Mouse (Mus musculus) MEL (cell line): ENCODE measurements around the gene Ssr1. TPM values are rescaled to one million over a fixed set of nuclear protein-coding genes. Genes with fewer than 3 reads are reported as not detected.

Source experiments
- DNase-seq: peaks from one replicate; pipeline ENCODE4 v3.0.0; 2011; ENCODE audit warnings: low read depth, low spot score
- H3K27ac ChIP-seq: 2 replicates; pipeline ENCODE4 v1.5.1; 2012; ENCODE audit warnings: low read depth, mild to moderate bottlenecking, control low read depth, low read length, moderate library complexity; ENCODE audit not compliant: control insufficient read depth
- H3K27me3 ChIP-seq, 2 experiments: fragments of 150-350 bp in 1 of 2; sonication (generic) in 1 of 2; 2 replicates each; pipeline ENCODE4 v1.6.1; 2012; ENCODE audit warnings: low read length in 2 of 2, mild to moderate bottlenecking in 2 of 2, improper control_type of control experiment in 1 of 2, moderate library complexity in 1 of 2; ENCODE audit not compliant: insufficient read depth in 2 of 2, control insufficient read depth in 1 of 2
- H3K36me3 ChIP-seq, 2 experiments: 2 replicates each; pipeline ENCODE4 v1.6.1; 2012 to 2014; ENCODE audit warnings: low read length in 2 of 2, improper control_type of control experiment in 1 of 2, inconsistent platforms in 1 of 2, mild to moderate bottlenecking in 1 of 2; ENCODE audit not compliant: insufficient read depth in 2 of 2, control insufficient read depth in 1 of 2
- H3K4me1 ChIP-seq, 2 experiments: fragments of 150-350 bp in 1 of 2; sonication (generic) in 1 of 2; 2 replicates each; pipeline ENCODE4 v1.6.1; 2012; ENCODE audit warnings: low read length in 2 of 2, improper control_type of control experiment in 1 of 2, mild to moderate bottlenecking in 1 of 2; ENCODE audit not compliant: insufficient read depth in 2 of 2, control insufficient read depth in 1 of 2
- H3K4me3 ChIP-seq, 2 experiments: fragments of 150-350 bp in 1 of 2; sonication (generic) in 1 of 2; 2 replicates each; pipeline ENCODE4 v1.5.1; 2012; ENCODE audit warnings: low read depth in 2 of 2, low read length in 2 of 2, mild to moderate bottlenecking in 2 of 2, moderate library complexity in 2 of 2, control low read depth in 1 of 2, improper control_type of control experiment in 1 of 2; ENCODE audit not compliant: control insufficient read depth in 1 of 2, insufficient read depth in 1 of 2
- H3K79me2 ChIP-seq: 2 replicates; pipeline ENCODE4 v1.6.1; 2012; ENCODE audit warnings: mild to moderate bottlenecking, low read length, moderate library complexity; ENCODE audit not compliant: control insufficient read depth, poor library complexity, insufficient read depth
- H3K9ac ChIP-seq: 2 replicates; pipeline ENCODE4 v1.6.1; 2012; ENCODE audit warnings: low read depth, mild to moderate bottlenecking, control low read depth, low read length, moderate library complexity; ENCODE audit not compliant: control insufficient read depth, poor library complexity, severe bottlenecking
- H3K9me3 ChIP-seq: fragments of 150-350 bp; sonication (generic); replicated peaks from 2 replicates; pipeline ENCODE4 v1.6.1; 2012; ENCODE audit warnings: mild to moderate bottlenecking, low read length, improper control_type of control experiment, moderate library complexity; ENCODE audit not compliant: insufficient read depth
- CHD1 ChIP-seq: IDR thresholded peaks from 2 replicates; pipeline ENCODE4 v1.6.1; 2012; ENCODE audit warnings: low read depth, mild to moderate bottlenecking, inconsistent platforms, low read length, improper control_type of control experiment
- CHD2 ChIP-seq: IDR thresholded peaks from 2 replicates; pipeline ENCODE4 v1.6.1; 2011; ENCODE audit warnings: low read length, improper control_type of control experiment
- CTCF ChIP-seq, 3 experiments: IDR thresholded peaks in 2 of 3; conservative IDR thresholded peaks in 1 of 3; 2 replicates each; pipeline ENCODE4 v1.5.1; 2011 to 2012; ENCODE audit warnings: low read length in 3 of 3, low read depth in 2 of 3, mild to moderate bottlenecking in 2 of 3, improper control_type of control experiment in 1 of 3, inconsistent platforms in 1 of 3, mixed read lengths in 1 of 3, moderate library complexity in 1 of 3; ENCODE audit not compliant: control insufficient read depth in 1 of 3, insufficient read depth in 1 of 3, poor library complexity in 1 of 3, severe bottlenecking in 1 of 3
- E2F4 ChIP-seq: IDR thresholded peaks from 2 replicates; pipeline ENCODE4 v1.6.1; 2011; ENCODE audit warnings: low read depth, low read length, improper control_type of control experiment, borderline replicate concordance
- ELF1 ChIP-seq: IDR thresholded peaks from 2 replicates; pipeline ENCODE4 v1.6.1; 2014; ENCODE audit warnings: low read depth, mild to moderate bottlenecking, inconsistent platforms, low read length, improper control_type of control experiment, moderate library complexity
- EP300 ChIP-seq, 2 experiments: IDR thresholded peaks; 2 replicates each; pipeline ENCODE4 v1.6.1; 2011; ENCODE audit warnings: improper control_type of control experiment in 2 of 2, low read length in 2 of 2, low read depth in 1 of 2, mild to moderate bottlenecking in 1 of 2
- ETS1 ChIP-seq: IDR thresholded peaks from 2 replicates; pipeline ENCODE4 v1.6.1; 2012; ENCODE audit warnings: low read depth, mild to moderate bottlenecking, inconsistent platforms, low read length, improper control_type of control experiment, moderate library complexity
- GATA1 ChIP-seq: IDR thresholded peaks from 2 replicates; pipeline ENCODE4 v1.6.1; 2011; ENCODE audit warnings: low read depth, low read length, improper control_type of control experiment
- HCFC1 ChIP-seq: IDR thresholded peaks from 2 replicates; pipeline ENCODE4 v1.6.1; 2012; ENCODE audit warnings: low read depth, mild to moderate bottlenecking, inconsistent platforms, low read length, improper control_type of control experiment, moderate library complexity
- JUND ChIP-seq: IDR thresholded peaks from 2 replicates; pipeline ENCODE4 v1.6.1; 2011; ENCODE audit warnings: low read depth, mild to moderate bottlenecking, improper control_type of control experiment, low read length
- MAFK ChIP-seq: IDR thresholded peaks from 2 replicates; pipeline ENCODE4 v1.6.1; 2011; ENCODE audit warnings: low read depth, mild to moderate bottlenecking, low read length, improper control_type of control experiment, borderline replicate concordance
- MAX ChIP-seq: IDR thresholded peaks from 2 replicates; pipeline ENCODE4 v1.6.1; 2011; ENCODE audit warnings: low read length, improper control_type of control experiment
- MAZ ChIP-seq: IDR thresholded peaks from 2 replicates; pipeline ENCODE4 v1.6.1; 2012; ENCODE audit warnings: low read depth, mild to moderate bottlenecking, inconsistent platforms, low read length, improper control_type of control experiment
- MXI1 ChIP-seq: IDR thresholded peaks from 2 replicates; pipeline ENCODE4 v1.6.1; 2011; ENCODE audit warnings: mild to moderate bottlenecking, low read depth, low read length, improper control_type of control experiment
- MYB ChIP-seq: IDR thresholded peaks from 2 replicates; pipeline ENCODE4 v1.6.1; 2011; ENCODE audit warnings: mild to moderate bottlenecking, low read depth, low read length, improper control_type of control experiment
- NELFE ChIP-seq: IDR thresholded peaks from 2 replicates; pipeline ENCODE4 v1.6.1; 2011; ENCODE audit warnings: low read depth, low read length, improper control_type of control experiment
- POLR2A ChIP-seq, 2 experiments: IDR thresholded peaks; 2 replicates each; pipeline ENCODE4 v1.6.1; 2011 to 2012; ENCODE audit warnings: low read length in 2 of 2, mild to moderate bottlenecking in 2 of 2, control low read depth in 1 of 2, improper control_type of control experiment in 1 of 2, low read depth in 1 of 2, moderate library complexity in 1 of 2; ENCODE audit not compliant: control insufficient read depth in 1 of 2, insufficient read depth in 1 of 2, poor library complexity in 1 of 2
- POLR2AphosphoS2 ChIP-seq: IDR thresholded peaks from 2 replicates; pipeline ENCODE4 v1.6.1; 2011; ENCODE audit warnings: low read length, improper control_type of control experiment
- POLR2AphosphoS5 ChIP-seq: IDR thresholded peaks from 2 replicates; pipeline ENCODE4 v1.6.1; 2012; ENCODE audit warnings: low read depth, borderline replicate concordance, mild to moderate bottlenecking, inconsistent platforms, low read length, moderate library complexity, mixed read lengths
- RAD21 ChIP-seq: IDR thresholded peaks from 2 replicates; pipeline ENCODE4 v1.6.1; 2011; ENCODE audit warnings: mild to moderate bottlenecking, low read depth, low read length, improper control_type of control experiment
- RCOR1 ChIP-seq: IDR thresholded peaks from 2 replicates; pipeline ENCODE4 v1.6.1; 2012; ENCODE audit warnings: low read depth, mild to moderate bottlenecking, inconsistent platforms, low read length, improper control_type of control experiment
- SIN3A ChIP-seq: IDR thresholded peaks from 2 replicates; pipeline ENCODE4 v1.6.1; 2012; ENCODE audit warnings: low read length, improper control_type of control experiment, inconsistent platforms
- SMC3 ChIP-seq: IDR thresholded peaks from 2 replicates; pipeline ENCODE4 v1.6.1; 2011; ENCODE audit warnings: low read depth, low read length, improper control_type of control experiment
- TAL1 ChIP-seq: IDR thresholded peaks from 2 replicates; pipeline ENCODE4 v1.6.1; 2012; ENCODE audit warnings: mild to moderate bottlenecking, inconsistent platforms, low read length, moderate library complexity, mixed read lengths
- TBP ChIP-seq: IDR thresholded peaks from 2 replicates; pipeline ENCODE4 v1.8.0; 2011; ENCODE audit warnings: low read depth, low read length, improper control_type of control experiment
- TCF12 ChIP-seq: IDR thresholded peaks from 2 replicates; pipeline ENCODE4 v1.6.1; 2014; ENCODE audit warnings: low read depth, mild to moderate bottlenecking, inconsistent platforms, low read length, improper control_type of control experiment, moderate library complexity
- USF1 ChIP-seq: IDR thresholded peaks from 2 replicates; pipeline ENCODE4 v1.6.1; 2014; ENCODE audit warnings: low read depth, mild to moderate bottlenecking, inconsistent platforms, low read length, improper control_type of control experiment, moderate library complexity
- ZC3H11A ChIP-seq: IDR thresholded peaks from 2 replicates; pipeline ENCODE4 v1.6.1; 2012; ENCODE audit warnings: low read depth, mild to moderate bottlenecking, inconsistent platforms, low read length, improper control_type of control experiment
- ZKSCAN1 ChIP-seq: IDR thresholded peaks from 2 replicates; pipeline ENCODE4 v1.6.1; 2012; ENCODE audit warnings: low read depth, mild to moderate bottlenecking, inconsistent platforms, low read length, improper control_type of control experiment, moderate library complexity
- ZMIZ1 ChIP-seq: IDR thresholded peaks from 2 replicates; pipeline ENCODE4 v1.6.1; 2012; ENCODE audit warnings: low read depth, mild to moderate bottlenecking, inconsistent platforms, low read length, improper control_type of control experiment, moderate library complexity
- polyA plus RNA-seq, 2 experiments: library from polyadenylated mRNA; stranded (reverse) in 1 of 2; unstranded in 1 of 2; fragments of >175 nt in 1 of 2; fragments of >200 nt in 1 of 2; gene quantifications; 2 replicates each; pipeline versions ENCODE4 v1.2.1 to v1.2.4; 2012; ENCODE audit warnings: low replicate concordance in 2 of 2, low read depth in 1 of 2; ENCODE audit not compliant: insufficient read length in 2 of 2, insufficient read depth in 1 of 2, missing spikeins in 1 of 2
- total RNA-seq: library from RNA; depleted of rRNA; stranded (reverse); fragments of 300-350 nt; gene quantifications from 2 replicates; pipeline ENCODE4 v1.2.3, GENCODE M21; 2012

Ssr1 gene
- total and polyA plus RNA-seq, 3 experiments, result 30.9 to 104 (median 77.2) TPM

DNA sequence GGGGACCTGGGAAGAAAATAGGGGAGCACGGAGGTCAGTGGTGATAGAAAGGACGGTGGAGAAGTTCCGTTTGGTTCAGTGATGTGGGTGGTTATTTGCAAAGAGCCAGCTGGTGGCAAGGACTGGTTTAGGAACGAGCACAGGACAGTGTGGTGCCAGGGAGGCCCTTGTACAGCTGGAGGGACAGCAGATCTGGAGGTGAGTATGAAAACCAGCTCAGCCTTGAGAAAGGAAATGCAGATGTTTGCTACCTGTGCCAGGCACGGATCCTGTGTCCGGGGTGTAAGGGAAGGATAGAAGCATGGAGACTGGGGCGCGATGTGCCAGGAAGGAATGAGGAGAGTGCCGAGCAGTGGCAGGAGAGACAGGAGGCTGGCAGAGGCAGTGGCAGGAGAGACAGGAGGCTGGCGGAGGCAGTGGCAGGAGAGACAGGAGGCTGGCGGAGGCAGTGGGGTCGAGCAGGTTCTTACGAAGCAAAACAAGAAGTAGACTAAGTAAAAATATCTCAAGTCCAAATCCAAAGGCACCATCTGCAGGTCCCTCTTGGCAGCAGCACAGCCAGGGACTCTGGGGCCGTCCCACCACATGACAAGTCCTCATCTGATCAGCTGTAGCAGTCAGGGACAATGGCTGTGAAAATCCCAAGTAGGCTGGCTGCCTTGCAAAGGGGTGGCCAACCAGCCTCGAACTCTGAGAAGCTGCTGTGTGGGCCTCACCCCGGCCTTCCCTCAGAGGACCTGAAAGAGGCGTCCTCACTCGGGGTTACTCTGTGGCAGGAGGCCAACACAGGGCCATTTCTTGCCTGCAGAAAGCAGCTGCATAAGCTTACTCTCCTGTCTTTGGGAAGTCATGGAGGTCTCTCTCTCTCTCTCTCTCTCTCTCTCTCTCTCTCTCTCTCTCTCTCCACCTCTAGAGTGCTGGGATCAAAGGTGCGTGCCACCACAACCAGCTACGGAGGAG lies 29.6 kb downstream of the Ssr1 start (continued):
- TF ChIP-seq USF1 (peak; percentile 73), NELFE (no peak), MAFK (no peak), CHD2 (no peak), MAZ (no peak), ZKSCAN1 (no peak), ELF1 (no peak), ETS1 (peak; percentile 79), MYB (no peak), POLR2AphosphoS5 (no peak), TAL1 (peak; percentile 33; the same call in 1 of the 2 replicates), SMC3 (peak; percentile 54), E2F4 (no peak), POLR2AphosphoS2 (no peak), TBP (0 out of 2 replicates have a peak, but pooled peaks have one; percentile 29), JUND (no peak)

DNA sequence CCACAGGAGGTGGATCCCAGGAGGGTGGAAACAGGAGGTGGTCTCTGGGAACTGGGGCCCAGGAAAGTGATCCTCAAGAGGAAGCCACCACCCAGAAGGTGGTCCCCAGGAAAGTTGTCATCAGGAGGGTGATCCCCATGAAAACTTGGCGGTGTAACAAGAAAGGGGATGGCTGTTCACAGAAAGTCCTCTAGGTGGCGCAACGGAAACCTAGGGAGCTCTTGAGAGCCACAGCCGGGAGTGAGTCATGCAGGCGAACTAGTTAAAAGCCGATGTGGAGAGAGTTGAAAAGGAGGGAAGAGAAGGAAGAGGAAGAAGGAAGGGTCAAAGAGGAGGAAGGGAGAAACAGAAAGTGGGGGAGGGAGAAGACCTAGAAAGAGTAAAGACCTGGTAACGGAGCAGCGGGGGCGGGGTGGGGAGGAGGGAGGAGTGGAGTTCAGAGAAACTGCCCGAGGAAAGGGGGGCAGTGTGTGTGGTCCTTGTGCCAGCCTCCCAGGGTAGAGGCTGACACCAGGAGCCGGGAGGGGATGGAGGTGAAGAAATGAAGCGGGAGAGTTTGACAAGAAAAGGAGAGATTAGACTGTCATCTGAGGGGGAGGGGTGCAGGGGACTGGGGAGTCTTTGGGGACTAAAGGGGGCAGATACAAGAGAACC lies 30.5 kb downstream of the Ssr1 start:
- Histone ChIP-seq H3K27me3 (no peaks in the 10 kb centered on the region), H3K9ac (peak overlapping the region; percentile 73), H3K36me3 (peaks cover 0 to 11% of the 10 kb centered on the region in 2 experiments; a peak in 2 of 4 replicates), H3K27ac (peak overlapping the region; percentile 77), H3K4me3 (peak overlapping the region; percentile 62 to 83)
- peak; percentile 95 for DNase-seq
- TF ChIP-seq SMC3, result peak; percentile 70
- peak; percentile 18 to 57; a peak in 1 of 4 replicates for TF ChIP-seq POLR2A (IDR thresholded peaks at IDR 0.05; ENCODE audit: control insufficient read depth in 1 of 2, insufficient read depth in 1 of 2, low read depth in 1 of 2, low read length in 2 of 2, poor library complexity in 1 of 2)
- peak; percentile 52 for TF ChIP-seq RAD21
- peak; percentile 70; the same call in 1 of the 2 replicates for TF ChIP-seq ELF1
- TF ChIP-seq TCF12, result peak; percentile 34; the same call in 1 of the 2 replicates
- TF ChIP-seq EP300 (IDR thresholded peaks at IDR 0.05; ENCODE audit: low read depth in 1 of 2, low read length in 2 of 2), result peak; percentile 46 to 50; a peak in 2 of 4 replicates
- TF ChIP-seq ZKSCAN1, result 0 out of 2 replicates have a peak, but pooled peaks have one; percentile 49
- peak; percentile 77 to 93 (median 80) for TF ChIP-seq CTCF (IDR thresholded peaks at IDR 0.05 in 2 of 3, conservative IDR thresholded peaks at IDR 0.05 in 1 of 3; ENCODE audit: control insufficient read depth in 1 of 3, insufficient read depth in 1 of 3, low read depth in 2 of 3, low read length in 3 of 3, poor library complexity in 1 of 3, severe bottlenecking in 1 of 3)
- TF ChIP-seq SIN3A, result peak; percentile 87
- TF ChIP-seq HCFC1, result peak; percentile 67
- peak; percentile 90; the same call in 1 of the 2 replicates for TF ChIP-seq JUND
- TF ChIP-seq CHD1, result 0 out of 2 replicates have a peak, but pooled peaks have one; percentile 43
- TF ChIP-seq MAZ, result peak; percentile 90
- no peak for TF ChIP-seq MYB
- 0 out of 2 replicates have a peak, but pooled peaks have one; percentile 25 for TF ChIP-seq E2F4
- TF ChIP-seq MAX, result peak; percentile 17; the same call in 1 of the 2 replicates
- TF ChIP-seq MXI1, result peak; percentile 80
- TF ChIP-seq TBP, result no peak
- peak; percentile 55 for TF ChIP-seq ZC3H11A
- TF ChIP-seq CHD2, result peak; percentile 42; the same call in 1 of the 2 replicates
- no peak for TF ChIP-seq TAL1
- no peak for TF ChIP-seq GATA1
- TF ChIP-seq RCOR1, result peak; percentile 54; the same call in 1 of the 2 replicates
- no peak for TF ChIP-seq POLR2AphosphoS2
- peak; percentile 73; the same call in 1 of the 2 replicates for TF ChIP-seq ETS1
- TF ChIP-seq NELFE, result peak; percentile 50; the same call in 1 of the 2 replicates
- TF ChIP-seq ZMIZ1, result no peak
- TF ChIP-seq, all 39 proteins: peak for 21
- Histone ChIP-seq H3K9me3 (no peaks in the 10 kb centered on the region), H3K79me2 (no peaks in the 10 kb centered on the region; the same call in 1 of the 2 replicates), H3K4me1 (peaks cover 13 to 31% of the 10 kb centered on the region in 2 experiments; a peak in 3 of 4 replicates)
